Mouse (Mus musculus): Measurements from ENCODE around the gene Nuf2.
A peak's percentile ranks its signal among the peaks of the same experiment; 100 is the strongest.

The Nuf2 gene

GRCm38 (mm10) chr1:169467791-169468190, 63.5 kb downstream of the Nuf2 start:
- no peak for DNase-seq (ENCODE audit: low read depth, low spot score)

- DNase-seq (ENCODE audit: low read depth, low spot score) = no peak
Observed at GRCm38 (mm10) chr1:169462386-169463115, 68.7 kb downstream of the Nuf2 start.

- DNase-seq (ENCODE audit: low read depth, low spot score) = peak; percentile 91
Observed at GRCm38 (mm10) chr1:169459071-169459782, 72.0 kb downstream of the Nuf2 start.

Data from mesoderm, embryonic 11.5 days (tissue).